Mouse (Mus musculus): Measurements from ENCODE around the gene G430095P16Rik. TPM values are rescaled to one million over a fixed set of nuclear protein-coding genes. Genes with fewer than 3 reads are reported as not detected.

The G430095P16Rik gene
- polyA plus RNA-seq, 1 experiment from 2014 or later: 10.0 TPM

DNA sequence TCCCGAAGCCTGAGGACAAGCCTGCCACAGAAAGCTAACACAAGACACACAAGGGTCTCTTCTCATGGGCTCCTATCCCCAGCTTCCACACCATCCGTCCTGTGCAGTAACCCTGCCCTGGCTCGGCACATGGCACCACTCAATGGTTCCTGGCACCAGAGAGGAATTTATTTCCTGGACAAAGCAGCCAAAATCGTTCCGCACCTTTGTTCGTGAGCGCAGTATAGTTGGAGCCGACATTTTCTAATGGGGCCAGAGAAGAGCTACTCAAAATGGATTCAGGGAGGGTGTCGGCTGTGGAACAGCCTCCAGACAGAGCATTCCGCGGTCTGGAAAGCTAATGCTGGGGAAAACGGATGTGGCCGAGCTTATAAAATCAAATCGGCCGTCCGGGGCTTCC lies 26.7 kb downstream of the G430095P16Rik start:
- H3K27me3 ChIP-seq: peaks cover 66% of the 10 kb centered on the region
- H3K4me2 ChIP-seq: no peak overlapping the region
- no peaks in the 10 kb centered on the region for H3K9me3 ChIP-seq (replicated peaks)
- DNase-seq (no peak), ATAC-seq (ENCODE audit: low read depth) (no peak)
- H3K27ac ChIP-seq: peak overlapping the region; percentile 6; the same call in 1 of the 2 replicates
- H3K4me3 ChIP-seq (replicated peaks): no peak overlapping the region
- no peak overlapping the region for H3K9ac ChIP-seq
- WGBS (ENCODE audit: insufficient replicate concordance): 80% methylated on average over 16 of the region's 16 CpGs
- peaks cover 34% of the 10 kb centered on the region for H3K4me1 ChIP-seq (replicated peaks)
- H3K36me3 ChIP-seq: no peaks in the 10 kb centered on the region

DNA sequence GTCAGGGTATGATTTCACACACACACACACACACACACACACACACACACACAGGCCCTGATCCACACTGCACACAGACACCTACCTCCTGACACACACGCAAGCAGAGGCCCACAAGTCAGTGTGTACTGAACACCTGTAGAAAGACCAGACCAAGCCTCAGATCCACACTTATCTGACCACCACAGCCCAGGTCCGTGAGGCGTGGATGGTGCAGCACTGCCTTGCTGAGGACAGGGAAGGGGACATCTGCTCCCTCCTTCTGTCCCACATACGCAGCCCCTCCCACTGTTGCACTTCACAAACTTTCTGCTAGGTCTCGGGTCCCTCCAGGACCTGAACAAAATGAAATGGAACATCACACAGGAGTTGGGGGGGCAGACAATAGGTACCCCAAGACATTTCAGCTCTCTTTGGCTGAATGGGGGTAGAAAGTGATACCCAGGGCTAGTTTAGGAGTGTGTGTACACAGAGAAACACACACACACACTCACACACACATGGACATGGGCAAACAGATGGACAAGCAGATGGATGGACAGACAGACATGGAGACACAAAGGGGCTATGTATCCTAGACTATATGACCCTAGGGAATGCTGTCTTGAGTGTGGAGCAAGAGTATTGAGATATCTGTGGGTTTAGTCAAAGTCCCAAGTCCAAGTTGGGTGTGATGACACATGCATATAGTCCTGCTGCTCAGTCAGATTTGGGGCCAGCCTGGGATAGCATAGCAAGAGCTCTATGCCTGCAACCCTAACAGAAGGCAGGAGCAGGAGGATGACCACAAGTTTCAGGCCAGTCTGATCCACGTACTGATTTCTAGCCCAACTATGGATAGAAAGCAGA lies 30.2 kb downstream of the G430095P16Rik start:
- no peak overlapping the region for H3K4me2 ChIP-seq
- ATAC-seq (ENCODE audit: low read depth) (peak; percentile 45; the same call in 1 of the 2 replicates), DNase-seq (no peak)
- H3K36me3 ChIP-seq: no peaks in the 10 kb centered on the region
- H3K9ac ChIP-seq: no peak overlapping the region
- no peaks in the 10 kb centered on the region for H3K9me3 ChIP-seq (replicated peaks)
- no peak overlapping the region for H3K27ac ChIP-seq
- WGBS (ENCODE audit: insufficient replicate concordance): 46% methylated on average over 6 of the region's 6 CpGs
- peaks cover 42% of the 10 kb centered on the region for H3K27me3 ChIP-seq
- no peak overlapping the region for H3K4me3 ChIP-seq (replicated peaks)
- H3K4me1 ChIP-seq (replicated peaks): peaks cover 19% of the 10 kb centered on the region

- H3K27me3 ChIP-seq: peaks cover 29% of the 10 kb centered on the region
- no peak overlapping the region for H3K9ac ChIP-seq
- H3K36me3 ChIP-seq: no peaks in the 10 kb centered on the region
- no peak for ATAC-seq (ENCODE audit: low read depth)
- no peak overlapping the region for H3K27ac ChIP-seq
- H3K4me3 ChIP-seq (replicated peaks): no peak overlapping the region
- no peak for DNase-seq
- peaks cover 12% of the 10 kb centered on the region for H3K4me1 ChIP-seq (replicated peaks)
- H3K9me3 ChIP-seq (replicated peaks): no peaks in the 10 kb centered on the region
- WGBS (ENCODE audit: insufficient replicate concordance): 67% methylated on average over 5 of the region's 5 CpGs
- H3K4me2 ChIP-seq: no peak overlapping the region
Measured at GRCm38 (mm10) chr8:84757501-84757900, 34.7 kb downstream of the G430095P16Rik start.

DNA sequence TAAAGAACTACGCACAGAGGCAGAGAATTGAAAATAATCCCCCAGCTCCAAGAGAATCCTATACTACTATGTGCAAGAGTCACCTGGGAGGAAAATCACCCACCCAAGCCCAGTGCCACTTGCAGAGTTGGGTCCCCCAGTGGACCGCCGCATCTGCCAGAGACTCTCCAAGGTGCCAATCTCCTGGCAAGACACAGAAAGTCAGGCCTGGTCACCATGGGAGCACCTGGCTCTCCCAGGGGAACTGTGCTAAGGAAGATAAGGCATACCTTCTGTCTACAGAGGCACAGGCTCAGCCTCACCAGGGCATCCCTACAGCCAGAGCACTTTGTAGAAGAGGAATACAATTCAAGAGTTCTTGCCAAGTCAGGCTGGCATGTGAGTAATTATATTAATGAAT lies 35.5 kb downstream of the G430095P16Rik start:
- no peak overlapping the region for H3K4me3 ChIP-seq (replicated peaks)
- 87% methylated on average over 3 of the region's 3 CpGs for WGBS (ENCODE audit: insufficient replicate concordance)
- H3K36me3 ChIP-seq: no peaks in the 10 kb centered on the region
- no peaks in the 10 kb centered on the region for H3K9me3 ChIP-seq (replicated peaks)
- no peak overlapping the region for H3K4me2 ChIP-seq
- no peak overlapping the region for H3K9ac ChIP-seq
- peaks cover 5% of the 10 kb centered on the region; the same call in 1 of the 2 replicates for H3K4me1 ChIP-seq (replicated peaks)
- no peak for ATAC-seq (ENCODE audit: low read depth)
- no peak for DNase-seq
- H3K27me3 ChIP-seq: peaks cover 22% of the 10 kb centered on the region
- no peak overlapping the region for H3K27ac ChIP-seq

DNA sequence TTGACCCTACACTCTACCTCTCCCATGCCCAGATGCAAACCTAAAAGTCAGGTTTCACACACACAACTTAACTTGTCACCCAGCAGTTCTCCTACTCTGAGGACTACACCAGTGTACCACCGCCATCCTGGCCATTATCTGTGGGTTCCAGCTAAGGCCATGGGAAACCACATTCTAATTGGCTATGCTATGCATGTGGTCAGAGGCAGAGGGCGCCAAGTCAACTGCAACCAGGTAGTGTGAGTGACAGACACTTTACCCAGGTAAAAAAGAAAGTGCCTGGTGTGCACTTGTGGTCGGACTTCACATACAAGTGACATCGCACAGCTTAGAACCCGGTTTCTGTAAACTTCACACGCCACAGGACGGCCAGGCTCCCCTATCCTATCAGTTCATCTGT lies 36.3 kb downstream of the G430095P16Rik start:
- peaks cover 20% of the 10 kb centered on the region for H3K27me3 ChIP-seq
- peaks cover 5% of the 10 kb centered on the region; the same call in 1 of the 2 replicates for H3K4me1 ChIP-seq (replicated peaks)

GRCm38 (mm10) chr8:84759718-84760117 lies 36.9 kb downstream of the G430095P16Rik start:
- WGBS (ENCODE audit: insufficient replicate concordance): 75% methylated on average over 10 of the region's 10 CpGs
- no peak overlapping the region for H3K4me3 ChIP-seq (replicated peaks)

More for the DNA sequence above, 36.3 kb downstream of the G430095P16Rik start:
- ATAC-seq (ENCODE audit: low read depth) (peak; percentile 18; the same call in 1 of the 2 replicates), DNase-seq (no peak)
- no peaks in the 10 kb centered on the region for H3K36me3 ChIP-seq
- H3K9me3 ChIP-seq (replicated peaks): no peaks in the 10 kb centered on the region
- no peak overlapping the region for H3K4me2 ChIP-seq
- 47% methylated on average over 7 of the region's 7 CpGs for WGBS (ENCODE audit: insufficient replicate concordance)
- H3K9ac ChIP-seq: no peak overlapping the region
- no peak overlapping the region for H3K4me3 ChIP-seq (replicated peaks)
- H3K27ac ChIP-seq: no peak overlapping the region

DNA sequence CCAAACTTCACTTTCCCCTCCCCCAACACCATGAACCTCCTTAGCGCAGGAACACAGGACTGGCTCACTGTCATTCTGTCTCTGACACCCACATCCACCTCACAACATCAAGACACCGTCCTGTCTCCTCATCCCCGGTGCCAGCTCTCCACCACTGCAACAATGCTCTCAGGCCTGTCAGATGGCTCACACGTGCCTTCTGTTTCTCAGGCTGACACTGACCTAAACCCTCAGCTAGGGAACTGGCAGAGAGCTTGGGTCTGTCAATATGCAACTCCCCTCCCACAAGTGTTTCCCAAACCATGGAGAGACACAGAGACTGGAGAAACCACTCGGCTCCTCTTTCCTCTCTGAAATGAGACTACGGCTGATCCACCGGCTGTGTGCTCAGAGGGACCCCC lies 37.6 kb downstream of the G430095P16Rik start:
- H3K9me3 ChIP-seq (replicated peaks): no peaks in the 10 kb centered on the region
- H3K4me3 ChIP-seq (replicated peaks): no peak overlapping the region
- DNase-seq (no peak), ATAC-seq (ENCODE audit: low read depth) (no peak)
- peaks cover 32% of the 10 kb centered on the region for H3K27me3 ChIP-seq
- no peak overlapping the region for H3K4me2 ChIP-seq
- H3K4me1 ChIP-seq (replicated peaks): peaks cover 5% of the 10 kb centered on the region; the same call in 1 of the 2 replicates
- no peaks in the 10 kb centered on the region for H3K36me3 ChIP-seq
- no peak overlapping the region for H3K27ac ChIP-seq
- 65% methylated on average over 7 of the region's 7 CpGs for WGBS (ENCODE audit: insufficient replicate concordance)
- no peak overlapping the region for H3K9ac ChIP-seq

More at GRCm38 (mm10) chr8:84759718-84760117, 36.9 kb downstream of the G430095P16Rik start:
- Histone ChIP-seq H3K27me3 (peaks cover 26% of the 10 kb centered on the region), H3K4me2 (no peak overlapping the region), H3K36me3 (no peaks in the 10 kb centered on the region), H3K9me3 (replicated peaks) (no peaks in the 10 kb centered on the region), H3K9ac (no peak overlapping the region), H3K27ac (no peak overlapping the region), H3K4me1 (replicated peaks) (peaks cover 5% of the 10 kb centered on the region; the same call in 1 of the 2 replicates)
- ATAC-seq (ENCODE audit: low read depth) (no peak), DNase-seq (no peak)

GRCm38 (mm10) chr8:84760901-84761300 lies 38.1 kb downstream of the G430095P16Rik start:
- Histone ChIP-seq H3K4me2 (no peak overlapping the region), H3K36me3 (no peaks in the 10 kb centered on the region), H3K9me3 (replicated peaks) (no peaks in the 10 kb centered on the region), H3K27me3 (peaks cover 36% of the 10 kb centered on the region), H3K9ac (no peak overlapping the region), H3K4me1 (replicated peaks) (peaks cover 5% of the 10 kb centered on the region; the same call in 1 of the 2 replicates), H3K27ac (no peak overlapping the region), H3K4me3 (replicated peaks) (no peak overlapping the region)
- WGBS (ENCODE audit: insufficient replicate concordance): 67% methylated on average over 2 of the region's 2 CpGs
- DNase-seq: no peak
- no peak for ATAC-seq (ENCODE audit: low read depth)

GRCm38 (mm10) chr8:84764100-84764499 lies 41.3 kb downstream of the G430095P16Rik start:
- no peak overlapping the region for H3K4me3 ChIP-seq (replicated peaks)
- H3K4me2 ChIP-seq: no peak overlapping the region
- 0 out of 2 replicates have a peak, but pooled peaks cover under 1% of the 10 kb centered on the region for H3K4me1 ChIP-seq (replicated peaks)
- no peak overlapping the region for H3K27ac ChIP-seq
- ATAC-seq (ENCODE audit: low read depth) (no peak), DNase-seq (no peak)
- no peaks in the 10 kb centered on the region for H3K9me3 ChIP-seq (replicated peaks)
- H3K36me3 ChIP-seq: no peaks in the 10 kb centered on the region
- H3K9ac ChIP-seq: no peak overlapping the region
- peaks cover 53% of the 10 kb centered on the region for H3K27me3 ChIP-seq
- WGBS (ENCODE audit: insufficient replicate concordance): 52% methylated on average over 4 of the region's 4 CpGs

DNA sequence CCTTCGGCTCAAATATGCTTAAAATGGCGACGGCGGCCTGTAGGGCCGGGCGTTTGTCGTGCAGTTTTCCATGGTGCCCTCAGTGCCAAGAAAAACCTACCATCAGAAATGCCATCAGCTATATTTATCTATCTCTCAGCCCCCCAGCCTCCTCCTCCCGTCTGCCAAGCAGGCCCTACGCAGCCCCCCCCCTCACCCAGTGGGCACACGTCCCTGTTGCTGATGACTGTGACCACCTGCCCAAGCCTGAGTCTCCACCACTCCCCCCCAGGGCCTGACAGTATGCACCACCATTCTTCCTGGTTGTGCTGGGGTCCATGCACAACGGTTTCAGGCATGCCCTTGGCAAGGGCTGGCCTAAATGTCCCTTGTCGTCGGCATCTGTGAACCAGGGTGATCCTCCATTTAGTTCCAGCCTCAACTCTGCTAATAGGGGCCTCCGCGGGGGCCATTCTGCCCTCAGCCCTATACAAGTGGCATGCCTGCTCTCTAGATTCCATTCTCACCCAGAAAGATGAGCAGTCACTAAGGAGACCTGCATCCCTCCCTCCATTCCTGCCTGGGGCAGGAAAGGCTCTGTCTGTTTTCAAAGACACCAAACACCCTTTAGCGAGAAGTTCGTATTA lies 42.2 kb downstream of the G430095P16Rik start:
- Histone ChIP-seq H3K9ac (no peak overlapping the region), H3K27ac (no peak overlapping the region), H3K27me3 (peaks cover 62% of the 10 kb centered on the region), H3K4me1 (replicated peaks) (0 out of 2 replicates have a peak, but pooled peaks cover under 1% of the 10 kb centered on the region), H3K36me3 (no peaks in the 10 kb centered on the region), H3K4me3 (replicated peaks) (no peak overlapping the region), H3K9me3 (replicated peaks) (no peaks in the 10 kb centered on the region), H3K4me2 (no peak overlapping the region)
- DNase-seq (no peak), ATAC-seq (ENCODE audit: low read depth) (no peak)
- 77% methylated on average over 17 of the region's 17 CpGs for whole genome bisulfite sequencing (ENCODE audit: insufficient replicate concordance)

DNA sequence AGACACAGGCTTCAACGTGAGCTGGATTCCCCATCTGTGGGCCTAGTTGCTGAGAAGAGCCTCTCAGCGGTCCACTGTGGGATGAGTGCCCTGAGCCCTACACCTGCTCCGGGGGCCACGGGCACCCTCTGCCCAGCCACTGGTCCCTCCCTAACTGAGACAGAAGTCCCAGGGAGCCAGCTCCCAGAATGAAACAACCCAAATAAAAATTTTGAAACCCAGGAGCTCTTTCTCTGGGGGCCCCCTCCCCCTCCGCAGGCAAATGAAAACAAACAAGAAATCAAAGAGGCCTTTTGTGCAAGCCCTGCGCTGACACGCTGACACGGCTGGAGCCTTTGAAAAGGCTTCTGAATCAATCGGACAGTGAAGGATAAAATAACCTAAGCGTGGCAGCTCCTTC lies 42.8 kb downstream of the G430095P16Rik start:
- 71% methylated on average over 10 of the region's 10 CpGs for WGBS (ENCODE audit: insufficient replicate concordance)
- no peak overlapping the region for H3K27ac ChIP-seq
- H3K9me3 ChIP-seq (replicated peaks): no peaks in the 10 kb centered on the region
- no peak overlapping the region for H3K4me2 ChIP-seq
- peaks cover 68% of the 10 kb centered on the region for H3K27me3 ChIP-seq
- no peak overlapping the region for H3K9ac ChIP-seq
- no peak overlapping the region for H3K4me3 ChIP-seq (replicated peaks)
- ATAC-seq (ENCODE audit: low read depth) (no peak), DNase-seq (no peak)
- 0 out of 2 replicates have a peak, but pooled peaks cover 4% of the 10 kb centered on the region for H3K4me1 ChIP-seq (replicated peaks)
- H3K36me3 ChIP-seq: no peaks in the 10 kb centered on the region
